8 mouse cellular contexts compared by ENCODE assay signal in genomic region chr4:62133706-62134105, GRCm38 (mm10). TPM values are rescaled to one million over a fixed set of nuclear protein-coding genes. Genes with fewer than 3 reads are reported as not detected.
A peak's percentile ranks its signal among the peaks of the same experiment; 100 is the strongest.
DNase-seq lines count a peak whose midpoint lies in the region; ATAC-seq lines count a peak whose summit lies in the region.

No protein-coding gene starts in this region.

- no peaks in the 10 kb centered on the region for H3K27me3 ChIP-seq in forebrain, embryonic 15.5 days

- no peaks in the 10 kb centered on the region for H3K36me3 ChIP-seq in forebrain, embryonic 15.5 days

- no peak overlapping the region for H3K9ac ChIP-seq in forebrain, embryonic 15.5 days (replicated peaks)

- no peak overlapping the region for H3K27ac ChIP-seq in forebrain, embryonic 15.5 days (replicated peaks)

- DNase-seq in embryo, embryonic 10.5 days (ENCODE audit: low spot score) = peak; percentile 29
- DNase-seq in embryo, embryonic 9.5 days (ENCODE audit: extremely low spot score) = no peak
- DNase-seq in ovary, postnatal 14 days (ENCODE audit: low spot score) = peak; percentile 1
- DNase-seq in ovary, adult 18-20 months (ENCODE audit: low spot score) = no peak
- peak; percentile 16 for DNase-seq in cerebellum, adult 9-11 months
- peak; percentile 19 for DNase-seq in large intestine, adult 2 months (ENCODE audit: low read depth, low spot score)
- peak; percentile 14 for DNase-seq in mesoderm, embryonic 11.5 days (ENCODE audit: low read depth, low spot score)

- no peak overlapping the region for H3K4me2 ChIP-seq in forebrain, embryonic 15.5 days (replicated peaks)

- 58% methylated on average over 7 of the region's 7 CpGs for WGBS in large intestine, adult 2 months
- 72% methylated on average over 7 of the region's 7 CpGs for WGBS in forebrain, embryonic 15.5 days

- ATAC-seq in forebrain, embryonic 15.5 days (replicated peaks) = no peak

- no peaks in the 10 kb centered on the region for H3K4me1 ChIP-seq in forebrain, embryonic 15.5 days

- no peak overlapping the region for H3K4me3 ChIP-seq in forebrain, embryonic 15.5 days

- 0 out of 2 replicates have a peak, but pooled peaks cover 10% of the 10 kb centered on the region for H3K9me3 ChIP-seq in forebrain, embryonic 15.5 days

RNA-seq across cellular contexts. Expression of gene Mup21, which starts 17.0 kb away (rescaled TPM):
- not detected in 2 replicates for polyA plus RNA-seq in large intestine, adult 2 months (2012; rRNA removed)
- not detected in 2 replicates for polyA plus RNA-seq in forebrain, embryonic 15.5 days (2015; fragmentation: Nextera tagmentation; extraction: Ambion mirVana)

RNA-seq across cellular contexts. Expression of gene Mup3, which starts 46.6 kb away (rescaled TPM):
- 0.09 TPM in 1 of 2 replicates, not detected in the other for polyA plus RNA-seq in large intestine, adult 2 months (2012; rRNA removed)
- polyA plus RNA-seq in forebrain, embryonic 15.5 days (2015; fragmentation: Nextera tagmentation; extraction: Ambion mirVana) = not detected in 2 replicates

Comparison
In these comparisons a context has a peak if more than half of its experiments do, and no peak if none do; other contexts are left out.
1. DNase-seq: peak in embryo, embryonic 10.5 days (single experiment), ovary, postnatal 14 days (single experiment), cerebellum, adult 9-11 months (single experiment), large intestine, adult 2 months (single experiment) and mesoderm, embryonic 11.5 days (single experiment); none in embryo, embryonic 9.5 days (single experiment) and ovary, adult 18-20 months (single experiment).